Mouse (Mus musculus) neural tube, embryonic 11.5 days (tissue): ENCODE measurements around the gene Thap4. TPM values are rescaled to one million over a fixed set of nuclear protein-coding genes. Genes with fewer than 3 reads are reported as not detected.

Experiments
- ATAC-seq: fragments of 200-750 bp; cut with Nextera tagmentation; 2 replicates; pipeline ENCODE4 v1.8.0; 2017; ENCODE audit warnings: moderate number of reproducible peaks, mild to moderate bottlenecking, moderate TSS enrichment, moderate library complexity; ENCODE audit not compliant: insufficient read depth, low FRiP score, low TSS enrichment
- DNase-seq: peaks from one replicate; pipeline ENCODE4 v3.0.0-alpha.2; 2015; ENCODE audit warnings: low spot score
- H3K27ac ChIP-seq: fragments of 300-500 bp; sonication (generic); 2 replicates; pipeline ENCODE4 v1.5.1; 2014; ENCODE audit warnings: low read depth, mild to moderate bottlenecking, low read length
- H3K27me3 ChIP-seq: fragments of 300-500 bp; sonication (generic); 2 replicates; pipeline ENCODE4 v1.6.1; 2014; ENCODE audit warnings: mild to moderate bottlenecking, low read length, mixed read lengths; ENCODE audit not compliant: control insufficient read depth, insufficient read depth
- H3K36me3 ChIP-seq: fragments of 300-500 bp; sonication (generic); 2 replicates; pipeline ENCODE4 v1.6.1; 2014; ENCODE audit warnings: mild to moderate bottlenecking, low read length, moderate library complexity, mixed read lengths; ENCODE audit not compliant: control insufficient read depth, insufficient read depth
- H3K4me1 ChIP-seq: fragments of 300-500 bp; sonication (generic); 2 replicates; pipeline ENCODE4 v1.6.1; 2014; ENCODE audit warnings: low read length, mixed read lengths; ENCODE audit not compliant: control insufficient read depth, insufficient read depth
- H3K4me2 ChIP-seq: fragments of 300-500 bp; sonication (generic); 2 replicates; pipeline ENCODE4 v1.6.1; 2014; ENCODE audit warnings: low read depth, mild to moderate bottlenecking, moderate library complexity
- H3K4me3 ChIP-seq: fragments of 300-500 bp; sonication (generic); 2 replicates; pipeline ENCODE4 v1.5.1; 2014; ENCODE audit warnings: low read depth, low read length
- H3K9ac ChIP-seq: fragments of 300-500 bp; sonication (generic); 2 replicates; pipeline ENCODE4 v1.6.1; 2014; ENCODE audit warnings: mild to moderate bottlenecking, low read length
- H3K9me3 ChIP-seq: fragments of 300-500 bp; sonication (generic); 2 replicates; pipeline ENCODE4 v1.6.1; 2016; ENCODE audit warnings: low read length; ENCODE audit not compliant: control insufficient read depth
- WGBS: fragments of 180-500 bp; shearing (Covaris S2); extraction: QIAGEN DNeasy Blood & Tissue Kit; methylation state at CpG from one replicate; pipeline ENCODE4 v1.1.7; 2014; 5-methylcytosine and 5-hydroxymethylcytosine counted together
- polyA plus RNA-seq: library from polyadenylated mRNA; unstranded; fragments of >200 nt; fragmentation: Nextera tagmentation; extraction: Ambion mirVana; gene quantifications from 2 replicates; pipeline ENCODE4 v1.2.1, GENCODE M21; 2014

Gene Thap4
- polyA plus RNA-seq, 1 experiment from 2014 or later, result 42.3 TPM

GRCm38 (mm10) chr1:93753911-93754572, 622 bp downstream of the Thap4 start:
- WGBS, result under 1% methylated on average over 59 of the region's 59 CpGs
- peak overlapping the region; percentile 86 for H3K27ac ChIP-seq
- peaks cover 5% of the 10 kb centered on the region for H3K36me3 ChIP-seq
- ATAC-seq (peak; percentile 8; the same call in 1 of the 2 replicates), DNase-seq (peak; percentile 56)
- peak overlapping the region; percentile 87 for H3K4me2 ChIP-seq
- no peaks in the 10 kb centered on the region for H3K27me3 ChIP-seq
- peaks cover 6% of the 10 kb centered on the region; the same call in 1 of the 2 replicates for H3K4me1 ChIP-seq
- H3K9me3 ChIP-seq, result no peaks in the 10 kb centered on the region
- peak overlapping the region; percentile 85 for H3K9ac ChIP-seq
- peak overlapping the region; percentile 95 for H3K4me3 ChIP-seq

GRCm38 (mm10) chr1:93751290-93751689, 3.4 kb downstream of the Thap4 start, which contains the start of gene Atg4b:
Gene Atg4b, plus strand, starts transcription at chr1:93751500.
- H3K36me3 ChIP-seq, result peaks cover 5% of the 10 kb centered on the region
- no peak within 1 kb of the TSS for H3K27ac ChIP-seq
- peaks cover 6% of the 10 kb centered on the region; the same call in 1 of the 2 replicates for H3K4me1 ChIP-seq
- DNase-seq, result no peak
- no peak within 1 kb of the TSS for H3K4me3 ChIP-seq
- no peak within 1 kb of the TSS for H3K4me2 ChIP-seq
- 88% methylated on average over 6 of the region's 6 CpGs for WGBS
- no peaks in the 10 kb centered on the region for H3K9me3 ChIP-seq
- H3K9ac ChIP-seq, result no peak within 1 kb of the TSS
- H3K27me3 ChIP-seq, result no peaks in the 10 kb centered on the region
- ATAC-seq, result no peak

- WGBS, result 97% methylated on average over 1 of the region's 1 CpGs
- Histone ChIP-seq H3K9me3 (no peaks in the 10 kb centered on the region), H3K9ac (no peak overlapping the region), H3K4me2 (no peak overlapping the region), H3K4me3 (no peak overlapping the region), H3K27me3 (no peaks in the 10 kb centered on the region), H3K27ac (no peak overlapping the region), H3K4me1 (peaks cover 4% of the 10 kb centered on the region; the same call in 1 of the 2 replicates), H3K36me3 (peaks cover 5% of the 10 kb centered on the region)
- no peak for ATAC-seq
- no peak for DNase-seq
Observed at GRCm38 (mm10) chr1:93748539-93748938, 6.1 kb downstream of the Thap4 start.

- H3K36me3 ChIP-seq, result peaks cover 5% of the 10 kb centered on the region
- no peak overlapping the region for H3K4me3 ChIP-seq
- H3K27ac ChIP-seq, result no peak overlapping the region
- no peak for ATAC-seq
- H3K4me1 ChIP-seq, result no peaks in the 10 kb centered on the region
- H3K9me3 ChIP-seq, result no peaks in the 10 kb centered on the region
- no peaks in the 10 kb centered on the region for H3K27me3 ChIP-seq
- DNase-seq, result no peak
- no peak overlapping the region for H3K4me2 ChIP-seq
- H3K9ac ChIP-seq, result no peak overlapping the region
- 81% methylated on average over 5 of the region's 5 CpGs for WGBS
Observed at GRCm38 (mm10) chr1:93746179-93746578, 8.5 kb downstream of the Thap4 start.

GRCm38 (mm10) chr1:93742910-93743309, 11.8 kb downstream of the Thap4 start:
- Histone ChIP-seq H3K4me2 (no peak overlapping the region), H3K36me3 (no peaks in the 10 kb centered on the region), H3K9me3 (no peaks in the 10 kb centered on the region), H3K4me3 (no peak overlapping the region), H3K27me3 (no peaks in the 10 kb centered on the region), H3K27ac (no peak overlapping the region), H3K4me1 (no peaks in the 10 kb centered on the region), H3K9ac (no peak overlapping the region)
- ATAC-seq (no peak), DNase-seq (no peak)

GRCm38 (mm10) chr1:93741987-93742386, 12.7 kb downstream of the Thap4 start:
- Histone ChIP-seq H3K9me3 (no peaks in the 10 kb centered on the region), H3K27ac (no peak overlapping the region), H3K4me2 (no peak overlapping the region), H3K4me1 (no peaks in the 10 kb centered on the region), H3K4me3 (no peak overlapping the region), H3K9ac (no peak overlapping the region), H3K27me3 (no peaks in the 10 kb centered on the region), H3K36me3 (no peaks in the 10 kb centered on the region)
- DNase-seq (no peak), ATAC-seq (no peak)
- WGBS, result 87% methylated on average over 4 of the region's 4 CpGs

- DNase-seq (no peak), ATAC-seq (no peak)
- WGBS, result 87% methylated on average over 2 of the region's 2 CpGs
- Histone ChIP-seq H3K36me3 (no peaks in the 10 kb centered on the region), H3K9me3 (no peaks in the 10 kb centered on the region), H3K4me2 (no peak overlapping the region), H3K27me3 (no peaks in the 10 kb centered on the region), H3K4me1 (no peaks in the 10 kb centered on the region), H3K4me3 (no peak overlapping the region), H3K9ac (no peak overlapping the region), H3K27ac (no peak overlapping the region)
Observed at GRCm38 (mm10) chr1:93740671-93741070, 14.0 kb downstream of the Thap4 start.

GRCm38 (mm10) chr1:93737711-93738110, 17.0 kb downstream of the Thap4 start:
- no peak for DNase-seq
- Histone ChIP-seq H3K36me3 (no peaks in the 10 kb centered on the region), H3K9me3 (no peaks in the 10 kb centered on the region), H3K4me3 (no peak overlapping the region), H3K9ac (no peak overlapping the region), H3K4me1 (no peaks in the 10 kb centered on the region), H3K27ac (no peak overlapping the region), H3K27me3 (no peaks in the 10 kb centered on the region), H3K4me2 (no peak overlapping the region)
- 97% methylated on average over 5 of the region's 5 CpGs for WGBS
- no peak for ATAC-seq

GRCm38 (mm10) chr1:93735859-93736258, 18.8 kb downstream of the Thap4 start:
- ATAC-seq (no peak), DNase-seq (no peak)
- Histone ChIP-seq H3K4me1 (no peaks in the 10 kb centered on the region), H3K27ac (no peak overlapping the region), H3K4me3 (no peak overlapping the region), H3K36me3 (no peaks in the 10 kb centered on the region), H3K27me3 (no peaks in the 10 kb centered on the region), H3K9ac (no peak overlapping the region), H3K4me2 (no peak overlapping the region), H3K9me3 (no peaks in the 10 kb centered on the region)
- WGBS, result 95% methylated on average over 3 of the region's 3 CpGs
